Mouse (Mus musculus): ENCODE measurements around the gene Spata1. TPM values are rescaled to one million over a fixed set of nuclear protein-coding genes. Genes with fewer than 3 reads are reported as not detected.

Gene Spata1
- polyA plus RNA-seq (2012; rRNA removed) = 10.0 and 10.9 TPM in 2 replicates

DNA sequence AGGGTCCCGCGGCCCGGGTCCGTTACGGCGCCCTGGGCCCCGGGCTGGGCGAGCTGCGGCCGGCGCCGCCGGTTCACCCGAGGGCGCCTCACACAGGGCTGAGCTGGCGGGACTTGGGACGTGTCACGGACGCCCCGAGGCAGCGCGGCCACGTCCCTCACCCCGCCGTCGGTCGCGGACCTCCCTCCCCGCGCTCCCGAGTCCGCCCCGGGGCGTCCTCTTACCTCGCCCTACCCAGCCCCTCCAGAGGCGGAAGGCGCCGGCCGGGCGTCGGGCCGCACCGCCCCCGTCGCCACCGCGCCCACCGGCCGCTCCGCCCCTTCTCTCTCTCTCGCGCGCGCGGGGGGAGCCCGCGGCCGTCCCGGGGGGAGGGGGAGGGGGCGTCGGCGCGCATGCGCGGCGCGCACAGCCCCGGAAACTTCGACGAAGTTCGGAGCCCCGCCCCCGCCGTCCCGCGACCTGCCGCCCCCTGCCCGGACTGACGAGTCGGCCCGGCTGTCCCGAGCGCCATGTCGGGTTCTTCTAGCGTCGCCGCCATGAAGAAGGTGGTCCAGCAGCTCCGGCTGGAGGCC lies at the start of gene Spata1, which contains the start of gene Gng5:
TSS of gene Spata1 (minus strand) at position 323 of the 572 bp plus-strand sequence.
TSS of gene Gng5 (plus strand) at position 377 of the 572 bp plus-strand sequence.

DNA sequence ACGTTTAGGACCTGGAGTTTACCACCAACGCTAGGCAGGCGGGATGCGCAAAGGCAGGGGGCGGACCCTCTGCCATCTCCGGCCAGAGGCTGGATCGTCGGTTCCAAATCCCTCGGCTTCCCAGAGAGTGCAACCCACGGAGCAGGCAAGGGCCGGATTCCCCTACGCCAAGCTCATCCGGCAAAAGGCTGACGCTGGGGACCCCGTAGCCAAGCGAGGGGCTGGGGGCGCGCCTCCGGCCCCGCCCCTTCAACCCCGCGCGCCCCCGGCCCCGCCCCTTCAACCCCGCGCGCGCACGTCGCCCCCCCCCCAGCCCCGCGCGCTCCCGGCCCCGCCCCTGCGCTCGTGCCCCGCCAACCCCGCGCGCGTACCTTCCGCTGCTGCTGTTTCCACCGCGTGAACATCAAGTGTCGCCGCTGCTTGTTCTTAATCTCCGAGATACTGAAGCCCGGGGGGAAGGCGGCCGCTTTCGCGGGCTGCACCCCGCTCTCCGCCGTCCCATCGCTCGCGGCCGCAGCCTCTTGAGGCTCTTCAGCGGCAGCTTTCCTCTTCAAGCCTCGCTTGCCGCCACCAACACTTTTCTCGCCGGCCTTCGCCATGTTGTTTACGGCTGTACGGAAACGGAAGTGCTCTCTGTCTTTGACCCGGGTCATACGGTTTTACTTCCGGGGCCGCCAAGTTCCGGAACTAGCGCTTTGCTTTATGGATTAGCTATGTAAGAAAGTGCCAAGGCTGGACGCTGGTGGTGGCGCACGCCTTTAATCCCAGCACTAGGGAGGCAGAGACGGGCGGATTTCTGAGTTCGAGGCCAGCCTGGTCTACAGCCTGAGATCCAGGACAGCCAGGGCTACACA lies 21.5 kb upstream of the Spata1 start, which contains the start of gene Rpf1:
TSS of gene Rpf1 (minus strand) at position 632 of the 854 bp plus-strand sequence.

DNA sequence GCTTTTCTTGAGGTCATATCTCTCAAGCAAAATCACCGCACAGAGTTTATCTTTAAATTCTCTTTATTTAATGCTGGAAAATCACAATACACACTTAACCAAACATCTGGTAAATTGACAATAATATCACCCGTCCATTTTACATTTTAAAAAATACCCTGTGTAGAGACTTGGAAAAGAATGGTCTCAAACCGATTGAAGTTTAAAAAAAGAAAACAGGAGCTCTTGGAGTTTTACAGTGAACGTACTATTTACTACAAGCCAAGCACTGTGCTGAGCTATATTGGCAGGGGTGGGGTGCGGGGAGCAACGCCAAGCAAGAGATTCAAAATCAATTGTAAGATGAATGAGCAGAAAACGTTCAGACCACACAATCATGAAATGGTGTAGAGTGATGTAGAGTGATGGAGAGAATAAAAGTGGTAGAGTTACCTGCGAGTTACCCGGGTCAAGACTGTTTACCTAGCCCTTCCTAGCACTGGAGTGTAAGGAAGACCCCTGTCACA lies 49.8 kb downstream of the Spata1 start, which contains the start of gene Ctbs:
TSS of gene Ctbs (plus strand) at position 51 of the 506 bp plus-strand sequence.

Other genes with a start within 250 kb of the Spata1 start
- 12.5 and 13.4 TPM in 2 replicates for gene Ssx2ip, start 95.1 kb downstream of the Spata1 start, polyA plus RNA-seq (2012; rRNA removed)
- gene Ctbs, start 50.0 kb downstream of the Spata1 start, polyA plus RNA-seq (2012; rRNA removed) = 2.4 and 3.0 TPM in 2 replicates
- 216 and 226 TPM in 2 replicates for gene Gng5, start 54 bp upstream of the Spata1 start, polyA plus RNA-seq (2012; rRNA removed)
- 46.6 and 51.9 TPM in 2 replicates for gene Rpf1, start 21.7 kb upstream of the Spata1 start, polyA plus RNA-seq (2012; rRNA removed)
- gene Uox, start 70.7 kb upstream of the Spata1 start, polyA plus RNA-seq (2012; rRNA removed) = 0.11 TPM in 1 of 2 replicates, not detected in the other
- not detected in 2 replicates for gene Dnase2b, start 115.8 kb upstream of the Spata1 start, polyA plus RNA-seq (2012; rRNA removed)
- not detected in 2 replicates for gene 4930503B20Rik, start 151.6 kb upstream of the Spata1 start, polyA plus RNA-seq (2012; rRNA removed)
- 0.21 and 0.38 TPM in 2 replicates for gene Samd13, start 185.8 kb upstream of the Spata1 start, polyA plus RNA-seq (2012; rRNA removed)